Mouse (Mus musculus) T-helper 1 cell (primary cell): ENCODE results near the gene Phf1.
"Not testable (repeated sequence)": the region's sequence is repeated elsewhere in the genome, so short reads cannot be mapped to it uniquely, and the experiment has no call there.

Source experiments
- in situ Hi-C: fragments of 300-600 bp; cut with MboI, MseI; formaldehyde crosslinking; loops from one replicate; pipeline ENCODE4 v1.15.1; 2025; ENCODE audit warnings: high pct_unique_total_duplicates

The Phf1 gene

GRCm38 (mm10) chr17:26932839-26933398 is at the start of gene Phf1:
TSS of gene Phf1 (plus strand) at chr17:26933052.
- in situ Hi-C loops, result no loop called here

DNA sequence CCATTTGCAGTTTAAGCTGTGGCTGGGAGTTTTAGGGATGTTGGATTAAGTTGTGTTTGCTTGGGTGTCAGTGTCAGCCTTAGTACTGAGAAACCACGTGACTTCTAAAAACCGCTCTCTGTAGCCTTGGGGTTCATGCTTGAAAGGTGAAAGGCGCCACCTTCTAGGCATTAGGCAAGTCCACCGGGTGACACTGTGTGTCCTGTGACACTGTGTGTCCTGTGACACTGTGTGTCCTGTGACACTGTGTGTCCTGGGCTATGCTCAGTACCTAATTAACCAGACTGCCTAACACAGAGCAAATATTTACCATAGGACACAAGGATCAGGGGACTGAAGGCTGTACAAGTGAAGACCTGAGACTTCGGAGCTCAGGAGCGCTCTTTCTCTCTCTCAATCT is 49.3 kb upstream of the Phf1 start:
- in situ Hi-C loops, result no loop called here

DNA sequence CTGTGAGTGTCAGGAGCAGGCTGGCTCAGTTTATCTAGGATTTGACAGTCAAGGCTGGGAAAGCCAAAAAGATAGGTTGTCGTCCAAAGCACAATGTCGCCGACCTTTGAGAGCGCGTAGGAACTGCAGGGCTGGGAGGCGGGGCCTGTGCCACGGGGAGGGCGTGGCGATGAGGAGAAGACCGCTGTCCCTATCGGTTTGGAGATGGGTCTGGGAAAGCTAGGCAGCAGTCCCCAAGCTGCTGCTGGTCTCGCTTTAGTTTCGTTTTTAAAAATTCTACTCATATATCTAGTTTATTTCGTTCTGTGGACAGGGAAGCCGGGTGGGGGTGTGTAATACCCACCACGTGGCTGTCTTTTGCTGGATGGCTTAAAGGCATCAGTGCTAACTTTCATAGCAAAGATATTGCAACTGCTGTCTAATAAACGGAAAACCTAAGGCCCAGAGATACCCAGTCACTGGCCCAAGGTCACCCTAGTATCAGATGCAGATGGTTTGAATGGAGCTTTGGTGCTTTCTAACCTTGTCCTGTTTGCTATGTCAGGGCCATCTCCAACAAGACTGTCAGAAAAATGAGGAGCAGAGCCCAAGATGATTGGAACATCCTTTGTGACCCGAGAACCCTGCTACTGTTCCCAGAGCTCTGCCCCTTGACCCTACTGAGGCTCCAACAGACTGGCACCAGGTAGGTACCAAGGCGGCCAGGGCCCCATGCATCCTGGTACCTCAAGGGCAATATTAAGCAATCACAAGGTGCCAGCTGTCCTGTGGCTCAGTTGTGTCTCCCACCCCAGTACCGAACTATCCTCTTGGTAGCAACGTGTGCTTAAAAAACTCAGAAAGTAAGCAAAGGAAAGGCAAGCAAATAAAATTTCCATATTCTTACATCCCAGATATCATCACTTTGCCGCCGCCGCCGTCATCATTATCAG is 47.6 kb upstream of the Phf1 start:
- in situ Hi-C loops, result no loop called here

DNA sequence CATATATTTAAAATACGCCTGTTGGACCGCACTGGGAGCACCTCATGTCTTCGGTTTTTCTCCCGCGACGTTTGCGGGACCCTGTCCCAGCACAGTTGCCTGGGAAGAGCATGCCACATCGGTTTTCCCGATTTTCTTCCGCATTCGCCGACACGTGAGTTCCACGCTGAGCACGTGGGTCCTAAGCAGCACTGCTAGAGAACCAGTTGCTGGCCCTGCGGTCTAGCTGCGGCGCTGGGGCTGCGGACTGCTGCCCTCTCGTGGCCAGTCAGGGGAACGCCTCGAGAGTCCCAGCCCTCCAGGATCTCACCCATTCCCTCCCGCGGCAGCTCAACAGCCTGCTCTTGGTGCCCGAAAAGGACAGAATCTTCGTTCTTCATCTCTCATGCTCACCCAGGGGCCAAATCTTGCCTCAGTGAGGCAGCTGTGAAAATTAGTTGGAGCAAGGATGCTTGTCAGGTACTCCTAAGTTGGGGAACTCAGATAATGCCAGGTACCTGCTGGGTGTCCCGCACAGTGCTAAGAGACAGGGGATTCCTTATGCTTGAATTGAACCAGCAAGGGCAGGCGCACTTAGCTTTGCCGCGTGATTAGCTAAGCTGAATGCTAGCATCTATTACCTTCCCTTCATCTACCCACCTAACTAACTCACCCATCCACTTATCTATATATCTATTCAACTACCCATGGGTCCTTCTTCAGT is 46.7 kb upstream of the Phf1 start:
- in situ Hi-C loops, result no loop called here

GRCm38 (mm10) chr17:26887926-26888325 is 44.9 kb upstream of the Phf1 start:
- in situ Hi-C loops, result no loop called here

DNA sequence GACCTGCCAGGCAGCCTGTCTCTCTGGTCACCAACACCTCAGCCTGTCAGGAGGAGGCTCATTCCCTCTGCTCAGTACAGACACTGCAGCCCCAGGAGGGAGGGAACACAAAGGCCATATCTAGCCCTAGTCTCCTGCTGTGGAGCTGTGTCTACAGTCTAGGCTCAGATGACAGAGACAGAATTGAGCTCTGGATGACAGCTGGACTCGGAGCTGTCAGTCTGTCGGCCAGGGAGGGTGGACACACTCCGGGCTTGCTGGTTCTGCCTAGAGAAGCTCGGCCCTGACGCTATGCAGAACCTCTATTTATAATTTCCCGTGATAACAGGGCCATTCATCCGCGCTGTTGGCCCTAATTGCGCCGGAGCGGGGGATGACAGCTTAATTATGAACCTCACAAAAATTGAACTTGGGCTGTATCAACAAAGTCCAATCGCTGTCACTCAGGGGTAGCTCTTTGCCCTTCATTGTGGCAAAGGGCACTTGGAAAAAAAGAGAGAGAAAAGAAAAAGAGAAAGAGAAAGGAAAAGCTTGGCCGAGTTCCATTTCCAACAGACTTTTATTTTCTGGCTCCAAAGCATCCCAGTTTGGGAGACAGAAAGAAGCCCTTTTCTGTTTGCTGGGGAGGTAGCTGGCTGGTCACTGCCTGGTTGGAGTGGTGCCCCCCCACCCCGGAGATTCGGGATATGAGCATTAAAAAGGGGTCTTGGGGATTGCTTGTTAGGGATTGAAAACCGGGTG is 40.0 kb upstream of the Phf1 start:
- in situ Hi-C loops, result loop anchor here (10.0 kb wide), 1 partner anchor 408 kb away; no protein-coding TSS in a partner anchor

- in situ Hi-C loops, result loop anchor here (10.0 kb wide), 1 partner anchor 409 kb away; no protein-coding TSS in a partner anchor
Measured at GRCm38 (mm10) chr17:26893492-26893891, 39.4 kb upstream of the Phf1 start.

- in situ Hi-C loops, result loop anchor here (10.0 kb wide), 1 partner anchor 410 kb away; no protein-coding TSS in a partner anchor
Measured at GRCm38 (mm10) chr17:26894342-26894741, 38.5 kb upstream of the Phf1 start.

GRCm38 (mm10) chr17:26895578-26895977 is 37.3 kb upstream of the Phf1 start:
- in situ Hi-C loops, result loop anchor here (10.0 kb wide), 1 partner anchor 411 kb away; no protein-coding TSS in a partner anchor

GRCm38 (mm10) chr17:26900916-26901315 is 31.9 kb upstream of the Phf1 start:
- in situ Hi-C loops, result no loop called here

DNA sequence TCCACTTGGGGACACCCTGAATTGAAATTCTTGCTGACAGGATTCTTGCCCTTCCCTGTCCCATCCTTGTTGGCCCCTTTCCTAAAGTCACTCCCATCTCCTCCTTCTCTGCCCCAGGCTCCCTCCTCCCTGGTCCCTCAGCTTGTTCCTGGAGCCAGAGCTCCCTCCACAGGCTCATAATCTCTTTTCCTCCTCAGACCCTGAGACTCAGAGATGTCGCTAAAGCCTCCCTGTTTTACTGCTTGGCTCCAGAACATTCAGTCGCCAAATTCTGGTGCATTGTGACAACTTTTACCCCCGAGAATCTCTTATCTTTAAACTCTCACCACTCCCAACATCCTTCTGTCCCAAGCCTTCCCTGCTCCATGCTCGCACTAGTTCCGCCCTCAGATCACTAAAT is 28.5 kb upstream of the Phf1 start:
- in situ Hi-C loops, result no loop called here

- in situ Hi-C loops, result loop anchor here (5.0 kb wide), 2 partner anchors 90 kb away; no protein-coding TSS in a partner anchor
Measured at GRCm38 (mm10) chr17:26907506-26907905, 25.3 kb upstream of the Phf1 start.

GRCm38 (mm10) chr17:26915248-26915647 is 17.6 kb upstream of the Phf1 start:
- in situ Hi-C loops, result no loop called here

DNA sequence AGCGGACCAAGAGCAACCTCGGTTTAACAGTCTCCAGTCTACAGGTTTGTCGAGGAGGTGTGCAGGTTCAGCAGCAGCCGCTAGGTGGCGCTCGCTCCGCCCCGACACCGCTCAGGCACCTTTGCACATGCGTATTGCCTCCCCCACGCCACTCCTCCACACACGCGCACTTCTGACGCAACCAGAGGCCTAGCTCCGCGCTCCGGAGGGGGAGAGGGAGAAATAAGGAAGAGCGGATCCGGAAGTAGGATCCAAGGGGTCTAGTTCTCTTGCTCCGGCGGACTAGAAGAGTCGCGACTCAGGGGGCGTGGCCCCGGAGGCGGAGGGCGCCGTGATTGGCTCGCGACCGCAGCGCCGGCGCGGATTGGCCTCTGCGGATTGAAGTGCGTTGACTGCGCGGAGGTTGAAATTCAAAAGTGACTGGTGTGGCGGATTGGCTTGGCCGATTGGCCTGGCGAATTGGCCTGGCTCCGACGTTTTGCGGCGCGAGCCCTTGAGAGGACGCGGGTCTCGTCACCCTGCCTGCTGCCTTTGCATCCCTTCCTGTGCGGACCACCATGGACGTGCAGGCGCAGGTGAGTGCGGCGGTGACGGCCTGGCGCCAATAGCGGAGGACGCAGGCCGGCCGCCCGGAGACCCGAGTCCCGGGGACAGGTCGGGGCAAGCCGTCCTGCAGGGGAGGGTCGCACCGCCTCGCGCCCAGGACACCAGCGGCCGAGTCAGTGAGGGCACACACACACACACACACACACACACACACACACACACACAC is 16.0 kb upstream of the Phf1 start, which contains the start of gene Kifc5b:
Gene Kifc5b (plus strand): TSS at position 381 of the 772 bp plus-strand sequence.
- in situ Hi-C loops, result no loop called here

DNA sequence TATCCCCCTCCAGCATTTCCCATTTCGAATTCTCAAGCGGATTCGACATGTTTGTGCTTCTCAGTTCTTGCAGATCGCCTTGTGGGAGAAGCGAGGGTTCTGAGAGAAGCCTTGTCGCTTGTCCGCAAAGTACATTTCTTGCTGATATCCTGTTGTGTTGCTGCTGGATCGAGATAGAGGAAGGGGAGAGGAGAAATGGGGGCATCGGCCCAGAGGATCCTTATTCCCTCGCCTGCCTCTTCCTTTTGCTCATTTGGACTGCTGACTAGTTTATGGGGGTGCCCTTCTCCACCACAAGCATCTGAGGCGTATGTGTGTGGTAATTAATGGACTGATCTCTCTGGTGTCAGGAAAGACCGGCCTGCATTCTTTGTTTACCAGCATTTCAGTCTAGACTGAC is 15.3 kb upstream of the Phf1 start:
- in situ Hi-C loops, result not testable (repeated sequence)

DNA sequence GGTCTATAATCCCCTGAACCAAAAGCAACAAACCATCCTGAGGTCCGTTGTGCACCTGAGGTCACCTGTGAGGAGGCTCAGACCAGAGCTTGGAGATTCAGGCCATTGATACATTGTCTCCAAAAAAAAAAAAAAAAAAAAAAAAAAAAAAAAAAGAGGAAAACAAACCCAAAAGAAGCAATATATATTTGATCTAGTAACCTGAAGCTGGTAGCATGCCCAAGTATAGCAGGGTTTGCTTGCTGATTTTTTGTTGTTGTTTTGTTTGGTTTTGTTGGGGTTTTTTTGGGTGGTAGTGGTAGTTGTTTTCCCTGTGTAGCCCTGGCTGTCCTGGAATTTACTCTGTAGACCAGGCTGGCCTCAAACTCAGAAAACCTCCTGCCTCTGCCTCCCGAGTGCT is 14.5 kb upstream of the Phf1 start:
- in situ Hi-C loops, result no loop called here

GRCm38 (mm10) chr17:26919516-26919915 is 13.3 kb upstream of the Phf1 start:
- in situ Hi-C loops, result not testable (repeated sequence)

GRCm38 (mm10) chr17:26922368-26922767 is 10.5 kb upstream of the Phf1 start:
- in situ Hi-C loops, result not testable (repeated sequence)

DNA sequence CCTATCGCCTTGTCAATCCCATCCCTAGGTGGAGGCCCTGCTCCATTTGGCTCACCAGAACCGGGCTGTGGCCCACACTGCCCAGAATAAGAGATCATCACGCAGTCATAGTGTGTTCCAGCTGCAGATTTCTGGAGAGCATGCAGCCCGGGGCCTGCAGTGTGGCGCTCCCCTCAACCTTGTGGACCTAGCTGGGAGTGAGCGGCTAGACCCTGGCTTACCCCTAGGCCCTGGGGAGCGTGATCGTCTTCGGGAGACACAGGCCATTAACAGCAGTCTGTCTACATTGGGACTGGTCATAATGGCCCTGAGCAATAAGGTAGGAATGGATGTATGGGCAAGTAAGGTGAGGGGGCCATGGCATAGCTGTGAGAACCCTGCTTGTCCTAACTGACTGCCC is 7.4 kb upstream of the Phf1 start:
- in situ Hi-C loops, result not testable (repeated sequence)

DNA sequence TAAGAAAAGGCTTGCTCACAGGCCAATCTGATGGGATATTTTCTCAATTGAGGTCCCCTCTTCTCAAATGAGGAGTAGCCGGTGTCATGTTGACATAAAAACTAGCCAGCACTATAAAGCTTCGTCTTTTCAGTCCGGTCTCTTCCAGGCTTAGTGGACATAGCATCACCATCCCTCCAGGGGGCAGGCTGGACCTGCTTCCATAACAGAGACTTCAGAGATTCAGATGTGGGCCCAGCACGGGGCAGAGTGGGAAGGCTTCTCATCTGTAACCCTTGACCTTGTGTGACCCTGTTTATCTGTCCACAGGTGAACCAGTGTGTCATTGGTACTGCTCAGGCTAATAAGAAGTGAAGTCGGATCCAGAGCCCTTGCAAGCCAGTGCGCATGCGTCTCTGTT is 1.1 kb upstream of the Phf1 start:
- in situ Hi-C loops, result not testable (repeated sequence)

DNA sequence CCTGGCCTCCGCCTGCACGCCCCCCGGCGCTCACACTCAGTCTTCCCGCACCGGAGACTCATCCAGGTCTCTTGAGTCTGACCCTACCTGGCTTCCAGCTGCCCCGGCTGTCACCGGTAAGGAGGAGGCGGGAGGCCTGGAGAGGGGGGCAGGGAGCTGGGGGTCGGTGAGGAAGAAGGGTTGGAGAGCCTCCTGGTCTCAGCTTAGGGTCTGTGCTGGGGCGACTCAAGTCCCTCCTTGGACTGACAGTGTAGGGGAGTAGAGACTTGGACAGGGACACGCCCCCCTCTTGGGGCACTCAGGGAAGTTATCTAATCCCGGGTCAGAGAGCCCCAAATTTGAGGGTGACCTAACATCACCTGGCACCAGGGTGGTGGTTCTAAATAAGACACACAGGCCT is 567 bp downstream of the Phf1 start:
- in situ Hi-C loops, result no loop called here
